Mouse (Mus musculus): ENCODE results near the gene Twist2.

The Twist2 gene

GRCm38 (mm10) chr1:91800967-91801843 lies at the start of gene Twist2:
Gene Twist2, plus strand, starts transcription at chr1:91801461.
- in situ Hi-C loops (cut with MboI, MseI), result no loop called here

- in situ Hi-C loops (cut with MboI, MseI), result no loop called here
Measured at GRCm38 (mm10) chr1:91752931-91753330, 48.3 kb upstream of the Twist2 start.

GRCm38 (mm10) chr1:91755102-91755501 lies 46.2 kb upstream of the Twist2 start:
- in situ Hi-C loops (cut with MboI, MseI), result no loop called here

GRCm38 (mm10) chr1:91757292-91757691 lies 44.0 kb upstream of the Twist2 start:
- in situ Hi-C loops (cut with MboI, MseI), result no loop called here

- in situ Hi-C loops (cut with MboI, MseI), result no loop called here
Measured at GRCm38 (mm10) chr1:91758143-91758542, 43.1 kb upstream of the Twist2 start.

- in situ Hi-C loops (cut with MboI, MseI), result no loop called here
Measured at GRCm38 (mm10) chr1:91758600-91759515, 42.4 kb upstream of the Twist2 start.

- in situ Hi-C loops (cut with MboI, MseI), result no loop called here
Measured at GRCm38 (mm10) chr1:91760140-91760986, 40.9 kb upstream of the Twist2 start.

GRCm38 (mm10) chr1:91762528-91763091 lies 38.7 kb upstream of the Twist2 start:
- in situ Hi-C loops (cut with MboI, MseI), result no loop called here

- in situ Hi-C loops (cut with MboI, MseI), result no loop called here
Measured at GRCm38 (mm10) chr1:91770221-91770624, 31.0 kb upstream of the Twist2 start.

GRCm38 (mm10) chr1:91770676-91771075 lies 30.6 kb upstream of the Twist2 start:
- in situ Hi-C loops (cut with MboI, MseI), result no loop called here

- in situ Hi-C loops (cut with MboI, MseI), result no loop called here
Measured at GRCm38 (mm10) chr1:91776928-91777327, 24.3 kb upstream of the Twist2 start.

- in situ Hi-C loops (cut with MboI, MseI), result no loop called here
Measured at GRCm38 (mm10) chr1:91779819-91780218, 21.4 kb upstream of the Twist2 start.

GRCm38 (mm10) chr1:91781182-91781581 lies 20.1 kb upstream of the Twist2 start:
- in situ Hi-C loops (cut with MboI, MseI), result no loop called here

GRCm38 (mm10) chr1:91784162-91784561 lies 17.1 kb upstream of the Twist2 start:
- in situ Hi-C loops (cut with MboI, MseI), result no loop called here

GRCm38 (mm10) chr1:91799323-91799722 lies 1.9 kb upstream of the Twist2 start:
- in situ Hi-C loops (cut with MboI, MseI), result no loop called here

GRCm38 (mm10) chr1:91800348-91800747 lies 913 bp upstream of the Twist2 start:
- in situ Hi-C loops (cut with MboI, MseI), result no loop called here

GRCm38 (mm10) chr1:91801844-91802366 lies 644 bp downstream of the Twist2 start:
- in situ Hi-C loops (cut with MboI, MseI), result no loop called here

- in situ Hi-C loops (cut with MboI, MseI), result no loop called here
Measured at GRCm38 (mm10) chr1:91802406-91803121, 1.3 kb downstream of the Twist2 start.

- in situ Hi-C loops (cut with MboI, MseI), result no loop called here
Measured at GRCm38 (mm10) chr1:91803416-91803815, 2.2 kb downstream of the Twist2 start.

GRCm38 (mm10) chr1:91816067-91816466 lies 14.8 kb downstream of the Twist2 start:
- in situ Hi-C loops (cut with MboI, MseI), result no loop called here
